Mouse (Mus musculus) liver, embryonic 11.5 days (tissue): ENCODE data around the gene Tmem222. TPM values are rescaled to one million over a fixed set of nuclear protein-coding genes. Genes with fewer than 3 reads are reported as not detected.

Source experiments
- ATAC-seq: fragments of 200-750 bp; cut with Nextera tagmentation; replicated peaks from 2 replicates; pipeline ENCODE4 v1.8.0; 2017; ENCODE audit warnings: moderate number of reproducible peaks, mild to moderate bottlenecking, moderate TSS enrichment, moderate library complexity; ENCODE audit not compliant: low FRiP score
- DNase-seq: peaks from one replicate; pipeline ENCODE4 v3.0.0-alpha.2; 2017; ENCODE audit warnings: low spot score
- H3K27ac ChIP-seq: fragments of 300-500 bp; sonication (generic); 2 replicates; pipeline ENCODE4 v1.5.1; 2014; ENCODE audit warnings: mild to moderate bottlenecking, low read depth, low read length, control low read depth
- H3K27me3 ChIP-seq: fragments of 300-500 bp; sonication (generic); replicated peaks from 2 replicates; pipeline ENCODE4 v1.6.1; 2014; ENCODE audit warnings: low read length, mixed read lengths; ENCODE audit not compliant: control insufficient read depth, insufficient read depth
- H3K36me3 ChIP-seq: fragments of 300-500 bp; sonication (generic); 2 replicates; pipeline ENCODE4 v1.6.1; 2014; ENCODE audit warnings: mild to moderate bottlenecking, low read length, moderate library complexity, mixed read lengths; ENCODE audit not compliant: control insufficient read depth, insufficient read depth
- H3K4me1 ChIP-seq: fragments of 300-500 bp; sonication (generic); replicated peaks from 2 replicates; pipeline ENCODE4 v1.6.1; 2014; ENCODE audit warnings: low read length, mixed read lengths; ENCODE audit not compliant: control insufficient read depth, insufficient read depth
- H3K4me2 ChIP-seq: fragments of 300-500 bp; sonication (generic); 2 replicates; pipeline ENCODE4 v1.6.1; 2014; ENCODE audit warnings: mild to moderate bottlenecking, control low read depth, moderate library complexity
- H3K4me3 ChIP-seq: fragments of 300-500 bp; sonication (generic); 2 replicates; pipeline ENCODE4 v1.5.1; 2014; ENCODE audit warnings: low read depth, low read length, control low read depth
- H3K9ac ChIP-seq: fragments of 300-500 bp; sonication (generic); 2 replicates; pipeline ENCODE4 v1.6.1; 2014; ENCODE audit warnings: low read depth, low read length, control low read depth
- H3K9me3 ChIP-seq: fragments of 300-500 bp; sonication (generic); 2 replicates; pipeline ENCODE4 v1.6.1; 2016; ENCODE audit warnings: low read length, inconsistent platforms, mixed read lengths; ENCODE audit not compliant: control insufficient read depth
- WGBS: fragments of 180-500 bp; shearing (Covaris S2); extraction: QIAGEN DNeasy Blood & Tissue Kit; methylation state at CpG from one replicate; pipeline ENCODE4 v1.1.7; 2014; 5-methylcytosine and 5-hydroxymethylcytosine counted together
- polyA plus RNA-seq: library from polyadenylated mRNA; unstranded; fragments of >200 nt; fragmentation: Nextera tagmentation; extraction: Ambion mirVana; gene quantifications from 2 replicates; pipeline ENCODE4 v1.2.1, GENCODE M21; 2014

The Tmem222 gene
- polyA plus RNA-seq, 1 experiment from 2014 or later: 74.2 TPM

GRCm38 (mm10) chr4:133292405-133292804, 14.8 kb upstream of the Tmem222 start:
- Histone ChIP-seq H3K27ac (no peak overlapping the region), H3K36me3 (peaks cover 5% of the 10 kb centered on the region; the same call in 1 of the 2 replicates), H3K4me3 (no peak overlapping the region), H3K4me1 (peaks cover 7% of the 10 kb centered on the region; the same call in 1 of the 2 replicates), H3K9me3 (no peaks in the 10 kb centered on the region), H3K9ac (no peak overlapping the region), H3K4me2 (no peak overlapping the region), H3K27me3 (no peaks in the 10 kb centered on the region)
- 90% methylated on average over 4 of the region's 4 CpGs for WGBS
- ATAC-seq (no peak), DNase-seq (no peak)

DNA sequence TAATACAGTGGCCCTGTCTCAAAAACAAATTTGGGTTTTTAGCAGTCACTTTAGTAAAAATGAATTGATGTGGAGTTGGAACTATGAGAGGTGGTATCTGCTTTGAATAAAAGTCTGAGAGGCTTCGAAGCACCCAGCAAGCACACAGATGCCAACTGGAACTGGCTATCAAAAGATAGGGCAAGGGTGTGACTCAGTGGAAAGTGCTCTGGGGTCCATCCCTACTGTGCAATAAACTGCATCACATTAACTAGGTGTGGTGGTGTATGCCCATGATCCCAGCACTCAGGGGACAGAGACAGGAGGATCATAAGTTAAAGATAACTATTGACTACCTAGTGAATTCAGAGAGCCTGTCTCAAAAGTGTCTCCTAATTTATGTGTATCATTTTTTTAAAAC, 13.7 kb upstream of the Tmem222 start:
- no peak overlapping the region for H3K4me3 ChIP-seq
- no peak overlapping the region for H3K27ac ChIP-seq
- peaks cover 5% of the 10 kb centered on the region; the same call in 1 of the 2 replicates for H3K36me3 ChIP-seq
- ATAC-seq (no peak), DNase-seq (no peak)
- peaks cover 13% of the 10 kb centered on the region for H3K4me1 ChIP-seq
- H3K4me2 ChIP-seq: no peak overlapping the region
- H3K9ac ChIP-seq: no peak overlapping the region
- no peaks in the 10 kb centered on the region for H3K9me3 ChIP-seq
- WGBS: 83% methylated on average over 1 of the region's 1 CpGs
- H3K27me3 ChIP-seq: no peaks in the 10 kb centered on the region

DNA sequence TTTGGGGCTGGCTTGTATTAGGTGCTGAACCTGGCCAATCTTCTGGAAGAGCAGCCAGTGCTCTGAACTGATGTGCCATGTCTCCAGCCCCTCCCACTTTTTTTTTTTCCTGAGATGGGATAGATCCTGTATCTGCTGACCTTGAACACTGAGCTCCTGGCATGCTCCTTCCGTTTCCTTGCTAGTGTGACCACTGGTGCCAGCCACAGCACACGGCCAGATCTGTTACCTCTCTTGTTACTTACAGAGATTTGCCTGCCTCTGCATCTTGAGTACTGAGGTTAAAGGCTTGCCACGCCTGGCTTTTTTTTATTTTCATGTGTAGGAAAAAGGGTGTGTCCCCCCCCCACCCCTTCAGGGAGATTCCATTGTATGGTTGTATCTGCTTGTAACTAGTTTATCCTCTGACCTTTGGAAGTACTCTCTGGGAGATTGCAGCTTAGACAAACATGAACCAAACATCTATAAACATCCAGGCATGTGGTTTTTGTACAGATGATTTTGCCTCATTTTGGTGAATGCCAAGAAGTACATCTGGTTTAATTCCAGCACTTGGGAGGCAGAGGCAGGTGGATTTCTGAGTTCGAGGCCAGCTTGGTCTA, 9.0 kb upstream of the Tmem222 start:
- H3K4me1 ChIP-seq: peaks cover 30% of the 10 kb centered on the region

GRCm38 (mm10) chr4:133285950-133286349, 8.4 kb upstream of the Tmem222 start:
- no peaks in the 10 kb centered on the region for H3K9me3 ChIP-seq
- WGBS: 20% methylated on average over 5 of the region's 5 CpGs
- peak; percentile 67 for DNase-seq
- H3K4me2 ChIP-seq: peak overlapping the region; percentile 16
- H3K4me1 ChIP-seq: peaks cover 31% of the 10 kb centered on the region
- H3K9ac ChIP-seq: no peak overlapping the region
- H3K27ac ChIP-seq: peak overlapping the region; percentile 54; the same call in 1 of the 2 replicates
- H3K27me3 ChIP-seq: no peaks in the 10 kb centered on the region
- no peak overlapping the region for H3K4me3 ChIP-seq
- no peaks in the 10 kb centered on the region for H3K36me3 ChIP-seq
- ATAC-seq: peak; percentile 91

More for the DNA sequence above, 9.0 kb upstream of the Tmem222 start:
- ATAC-seq: no peak
- 57% methylated on average over 4 of the region's 4 CpGs for WGBS
- Histone ChIP-seq H3K36me3 (no peaks in the 10 kb centered on the region), H3K27ac (no peak overlapping the region), H3K9ac (no peak overlapping the region), H3K27me3 (no peaks in the 10 kb centered on the region), H3K9me3 (no peaks in the 10 kb centered on the region), H3K4me2 (no peak overlapping the region; the same call in 1 of the 2 replicates), H3K4me3 (no peak overlapping the region)
- no peak for DNase-seq

DNA sequence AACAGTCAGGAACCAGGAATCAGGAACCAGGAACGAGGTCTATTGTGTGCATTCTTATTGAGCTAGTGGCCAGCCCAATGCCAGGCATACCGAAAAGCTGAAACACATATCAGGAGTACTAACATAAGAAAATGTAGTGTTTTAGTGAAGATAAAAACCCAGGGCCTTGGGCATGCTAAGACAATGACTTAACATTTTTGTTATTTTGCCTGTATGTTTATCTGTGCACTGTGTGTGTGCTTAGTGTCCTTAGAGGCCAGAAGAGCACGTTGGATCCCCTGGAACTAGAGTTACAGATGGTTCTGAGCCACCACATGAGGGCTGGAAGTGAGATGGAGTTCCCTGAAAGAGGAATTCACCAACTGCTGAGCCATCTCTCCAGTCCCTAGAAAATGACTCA, 7.7 kb upstream of the Tmem222 start:
- Histone ChIP-seq H3K27me3 (no peaks in the 10 kb centered on the region), H3K4me3 (no peak overlapping the region), H3K27ac (peak overlapping the region; percentile 54), H3K36me3 (no peaks in the 10 kb centered on the region), H3K4me2 (peak overlapping the region; percentile 16), H3K9me3 (no peaks in the 10 kb centered on the region), H3K9ac (no peak overlapping the region), H3K4me1 (peaks cover 31% of the 10 kb centered on the region)
- WGBS: 42% methylated on average over 3 of the region's 3 CpGs
- peak; percentile 75 for ATAC-seq
- no peak for DNase-seq

DNA sequence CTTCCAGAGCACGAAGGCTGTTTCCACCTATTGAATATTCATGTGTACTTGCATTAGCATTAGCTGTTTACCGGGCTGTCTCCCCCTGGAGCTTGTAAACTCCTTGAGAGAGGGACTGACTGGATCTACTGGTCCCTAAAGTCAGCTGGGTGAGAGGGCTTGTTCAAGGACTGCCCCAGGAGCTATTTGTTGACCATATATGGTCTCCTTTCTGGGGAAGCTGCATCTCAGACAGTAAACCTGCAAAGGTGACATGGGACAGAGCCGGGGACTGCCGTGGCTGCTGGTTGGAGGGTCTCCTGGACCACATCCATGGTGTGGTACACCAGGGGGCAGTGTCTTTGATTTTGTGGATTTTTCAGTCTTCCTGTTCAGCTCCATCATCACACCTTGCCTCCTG, 5.1 kb upstream of the Tmem222 start:
- Histone ChIP-seq H3K27ac (no peak overlapping the region), H3K4me1 (peaks cover 40% of the 10 kb centered on the region), H3K4me3 (no peak overlapping the region), H3K36me3 (no peaks in the 10 kb centered on the region), H3K4me2 (no peak overlapping the region), H3K27me3 (no peaks in the 10 kb centered on the region), H3K9ac (no peak overlapping the region), H3K9me3 (no peaks in the 10 kb centered on the region)
- no peak for ATAC-seq
- WGBS: 33% methylated on average over 4 of the region's 4 CpGs
- DNase-seq: no peak

DNA sequence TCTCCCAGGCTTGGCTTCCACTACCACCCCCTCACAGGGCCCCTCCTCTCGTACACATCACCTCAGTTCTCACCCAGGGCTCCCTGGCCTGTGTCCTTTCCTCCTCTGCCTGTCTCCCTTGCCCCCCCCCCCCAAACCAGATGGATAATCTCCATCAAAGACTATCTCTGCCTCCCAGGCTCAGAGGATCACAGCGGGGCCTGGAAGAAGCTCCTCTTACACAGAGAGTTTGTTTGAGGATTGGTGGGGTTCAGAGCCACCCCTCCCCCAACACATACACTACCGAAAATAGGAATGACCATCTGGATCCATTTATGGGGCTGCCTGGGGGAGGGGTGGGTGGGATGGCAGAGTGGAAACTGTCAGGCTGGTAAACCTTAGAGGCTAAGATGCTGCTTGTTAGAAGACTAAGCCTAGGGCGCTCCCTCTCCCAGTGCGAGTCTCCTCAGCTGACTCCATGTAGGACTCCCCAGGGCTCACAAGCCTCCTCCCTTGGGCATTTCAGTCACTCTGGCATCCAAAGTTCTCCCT, 4.4 kb upstream of the Tmem222 start:
- Histone ChIP-seq H3K27ac (peak overlapping the region; percentile 69; the same call in 1 of the 2 replicates), H3K27me3 (no peaks in the 10 kb centered on the region), H3K36me3 (no peaks in the 10 kb centered on the region), H3K4me1 (peaks cover 40% of the 10 kb centered on the region), H3K9ac (no peak overlapping the region), H3K4me3 (no peak overlapping the region), H3K9me3 (no peaks in the 10 kb centered on the region), H3K4me2 (peak overlapping the region; percentile 4; the same call in 1 of the 2 replicates)
- 24% methylated on average over 5 of the region's 5 CpGs for whole genome bisulfite sequencing
- DNase-seq (no peak), ATAC-seq (no peak)

GRCm38 (mm10) chr4:133281513-133281912, 3.9 kb upstream of the Tmem222 start:
- DNase-seq (no peak), ATAC-seq (no peak)
- no peaks in the 10 kb centered on the region for H3K9me3 ChIP-seq
- H3K9ac ChIP-seq: no peak overlapping the region
- H3K27ac ChIP-seq: peak overlapping the region; percentile 69
- 29% methylated on average over 7 of the region's 7 CpGs for WGBS
- H3K4me2 ChIP-seq: no peak overlapping the region
- H3K36me3 ChIP-seq: no peaks in the 10 kb centered on the region
- no peak overlapping the region for H3K4me3 ChIP-seq
- H3K4me1 ChIP-seq: peaks cover 39% of the 10 kb centered on the region
- no peaks in the 10 kb centered on the region for H3K27me3 ChIP-seq

DNA sequence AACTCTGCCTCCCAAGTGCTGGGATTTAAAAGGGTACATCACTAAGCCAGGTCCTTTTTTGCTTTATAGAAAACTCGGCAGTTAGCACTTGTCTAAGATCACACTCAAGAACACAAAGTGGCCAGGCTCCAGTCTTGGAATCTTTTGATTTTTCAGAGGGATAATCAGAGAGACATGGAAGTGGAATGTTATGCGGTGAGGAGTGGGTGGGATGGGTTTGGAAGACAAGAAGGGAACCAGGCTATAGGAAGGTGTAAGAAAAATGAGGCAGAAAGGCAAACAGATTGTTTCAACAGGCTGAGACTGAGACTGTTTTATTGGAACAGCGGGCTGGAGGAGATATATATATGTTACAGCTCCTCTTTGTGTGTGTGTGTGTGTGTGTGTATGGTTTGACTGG, 890 bp upstream of the Tmem222 start:
- H3K4me3 ChIP-seq: no peak overlapping the region
- WGBS: 85% methylated on average over 3 of the region's 3 CpGs
- no peak for DNase-seq
- H3K27ac ChIP-seq: peak overlapping the region; percentile 62
- no peaks in the 10 kb centered on the region for H3K9me3 ChIP-seq
- H3K9ac ChIP-seq: peak overlapping the region; percentile 77
- ATAC-seq: no peak
- peaks cover 30% of the 10 kb centered on the region; the same call in 1 of the 2 replicates for H3K4me1 ChIP-seq
- peak overlapping the region; percentile 90 for H3K4me2 ChIP-seq
- H3K27me3 ChIP-seq: no peaks in the 10 kb centered on the region
- H3K36me3 ChIP-seq: no peaks in the 10 kb centered on the region; the same call in 1 of the 2 replicates
